Comparison of ENCODE assay signal across 8 mouse cellular contexts in the genomic region with DNA sequence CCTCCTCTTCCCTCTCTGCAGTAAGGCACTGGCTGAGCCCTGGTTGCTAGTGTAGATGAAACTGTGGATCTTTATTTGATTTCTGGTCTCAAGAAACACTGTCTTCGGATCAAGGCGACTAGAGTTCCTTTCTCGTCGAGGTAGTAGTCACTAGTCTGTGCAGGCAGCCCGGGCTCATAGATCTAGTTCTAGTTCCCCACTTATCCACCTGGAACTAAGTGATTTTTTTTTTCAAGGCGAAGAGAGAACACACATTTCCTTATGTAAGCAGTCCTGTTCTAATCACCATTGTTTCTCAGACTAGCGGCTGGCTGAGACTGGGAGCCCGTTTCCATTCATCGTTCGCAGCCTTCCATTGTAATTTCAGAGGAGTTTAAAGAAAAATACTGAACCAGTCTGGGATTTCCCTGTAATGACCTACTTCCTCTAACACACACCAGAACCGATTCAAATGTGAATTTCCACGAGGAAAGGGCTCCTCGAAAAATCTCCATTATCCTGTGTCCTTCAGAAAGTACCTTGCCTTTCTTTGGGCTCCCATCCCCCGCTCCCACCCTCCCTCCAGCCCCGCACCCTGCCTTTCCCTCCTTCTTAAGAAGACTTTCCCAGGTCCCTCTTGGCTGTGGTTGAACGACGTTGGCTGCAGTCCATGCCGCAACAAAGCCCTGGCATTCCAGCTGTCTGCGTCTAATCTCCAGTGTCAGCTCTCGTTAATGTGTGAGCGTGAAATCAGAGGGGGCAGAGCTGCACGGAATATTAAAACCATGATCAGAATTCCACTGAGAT.
DNase-seq lines count a peak whose midpoint lies in the region; ATAC-seq and TF ChIP-seq lines count a peak whose summit lies in the region.

No protein-coding gene starts in this region.

- DNase-seq in adipocyte (ENCODE audit: low spot score) = peak; percentile 35
- DNase-seq in gastrocnemius, postnatal 25 days = peak; percentile 14
- peak; percentile 80 for DNase-seq in left cerebral cortex, postnatal 14 days (ENCODE audit: low spot score in 2 of 2)
- DNase-seq in midbrain, embryonic 10.5 days (ENCODE audit: low spot score) = peak; percentile 85

- H3K9ac ChIP-seq in intestine, postnatal 0 days (ENCODE audit: low read depth, low read length) = peak overlapping the region; percentile 40

- peak overlapping the region; percentile 59 for H3K4me3 ChIP-seq in cortical plate, adult 2 months (ENCODE audit: insufficient read depth, low read length)
- peak overlapping the region; percentile 35 for H3K4me3 ChIP-seq in intestine, postnatal 0 days (ENCODE audit: low read depth, low read length)
- peak overlapping the region; percentile 47 for H3K4me3 ChIP-seq in midbrain, embryonic 10.5 days
- peak overlapping the region; percentile 38 for H3K4me3 ChIP-seq in small intestine, adult 2 months (ENCODE audit: low read depth, low read length)

- H3K27me3 ChIP-seq in intestine, postnatal 0 days (replicated peaks; ENCODE audit: control insufficient read depth, insufficient read depth, low read length) = no peaks in the 10 kb centered on the region
- no peaks in the 10 kb centered on the region for H3K27me3 ChIP-seq in midbrain, embryonic 10.5 days (ENCODE audit: low read depth, poor library complexity, severe bottlenecking)
- no peaks in the 10 kb centered on the region for H3K27me3 ChIP-seq in small intestine, adult 2 months (ENCODE audit: control insufficient read depth, insufficient read depth, low read length)

- TF ChIP-seq CTCF in cortical plate, adult 2 months (IDR thresholded peaks at IDR 0.05; ENCODE audit: extremely low read depth, insufficient read depth, low read length) = no peak
- TF ChIP-seq CTCF in intestine, postnatal 0 days (IDR thresholded peaks at IDR 0.05; ENCODE audit: low read depth) = no peak
- no peak for TF ChIP-seq CTCF in small intestine, adult 2 months (IDR thresholded peaks at IDR 0.05; ENCODE audit: extremely low read depth, insufficient read length, insufficient replicate concordance, low read depth, low read length)

- H3K27ac ChIP-seq in cortical plate, adult 2 months (ENCODE audit: insufficient read depth, low read length) = peak overlapping the region; percentile 84
- peak overlapping the region; percentile 16; the same call in 1 of the 2 replicates for H3K27ac ChIP-seq in intestine, postnatal 0 days (ENCODE audit: low read depth, low read length)
- peak overlapping the region; percentile 93 for H3K27ac ChIP-seq in midbrain, embryonic 10.5 days (replicated peaks)
- H3K27ac ChIP-seq in small intestine, adult 2 months (ENCODE audit: insufficient read depth, low read depth, low read length) = no peak overlapping the region

- WGBS in intestine, postnatal 0 days = 2% methylated on average over 22 of the region's 22 CpGs
- 1% methylated on average over 22 of the region's 22 CpGs for WGBS in midbrain, embryonic 10.5 days
- WGBS in small intestine, adult 2 months = 2% methylated on average over 22 of the region's 22 CpGs

- H3K4me2 ChIP-seq in intestine, postnatal 0 days (replicated peaks; ENCODE audit: low read depth) = peak overlapping the region; percentile 81

- no peaks in the 10 kb centered on the region for H3K9me3 ChIP-seq in intestine, postnatal 0 days (ENCODE audit: control insufficient read depth)
- no peaks in the 10 kb centered on the region for H3K9me3 ChIP-seq in midbrain, embryonic 10.5 days (replicated peaks)

- intact Hi-C loops in left cerebral cortex, postnatal 14 days (cut with DNase I) = loop anchor here (5.0 kb wide), 2 partner anchors 148 to 217 kb away; no protein-coding TSS in a partner anchor

- ATAC-seq in intestine, postnatal 0 days = 0 out of 2 replicates have a peak, but pooled peaks have one; percentile 36
- ATAC-seq in megakaryocyte-erythroid progenitor cell, adult 5-6 weeks (replicated peaks; ENCODE audit: low FRiP score, low TSS enrichment, poor library complexity, severe bottlenecking) = no peak

- no peaks in the 10 kb centered on the region for H3K36me3 ChIP-seq in intestine, postnatal 0 days (ENCODE audit: control insufficient read depth, insufficient read depth)
- no peaks in the 10 kb centered on the region for H3K36me3 ChIP-seq in midbrain, embryonic 10.5 days
- H3K36me3 ChIP-seq in small intestine, adult 2 months (ENCODE audit: control insufficient read depth, insufficient read depth, low read length) = no peaks in the 10 kb centered on the region

- 0 out of 2 replicates have a peak, but pooled peaks have one; percentile 28 for TF ChIP-seq POLR2A in cortical plate, adult 2 months (IDR thresholded peaks at IDR 0.05; ENCODE audit: extremely low read depth, insufficient read depth, low read length)
- TF ChIP-seq POLR2A in small intestine, adult 2 months (IDR thresholded peaks at IDR 0.05; ENCODE audit: low read depth, low read length) = no peak

- peaks cover 2% of the 10 kb centered on the region; the same call in 1 of the 2 replicates for H3K4me1 ChIP-seq in cortical plate, adult 2 months (ENCODE audit: control insufficient read depth, insufficient read depth, low read length)
- H3K4me1 ChIP-seq in intestine, postnatal 0 days (replicated peaks; ENCODE audit: control insufficient read depth, insufficient read depth, low read length) = no peaks in the 10 kb centered on the region
- peaks cover 36% of the 10 kb centered on the region for H3K4me1 ChIP-seq in midbrain, embryonic 10.5 days
- H3K4me1 ChIP-seq in small intestine, adult 2 months (ENCODE audit: control insufficient read depth, insufficient read depth, insufficient read length, low read length) = no peaks in the 10 kb centered on the region

Comparison
In these comparisons a context has a peak if more than half of its experiments do, and no peak if none do; other contexts are left out.
1. DNase-seq: peak in every context shown above with its lines; median percentile 85 in midbrain, embryonic 10.5 days; 80 in left cerebral cortex, postnatal 14 days; 35 in adipocyte; 14 in gastrocnemius, postnatal 25 days.